Mouse (Mus musculus) liver, embryonic 14.5 days (tissue): ENCODE measurements around the gene Icam5.

ENCODE experiments used
- CTCF ChIP-seq: IDR thresholded peaks from 2 replicates; pipeline ENCODE4 v1.5.1; 2016; ENCODE audit warnings: antibody characterized with exemption, low read depth, control low read depth
- EP300 ChIP-seq: IDR thresholded peaks from 2 replicates; pipeline ENCODE4 v1.6.1; 2016; ENCODE audit warnings: antibody characterized with exemption, low read depth

DNA sequence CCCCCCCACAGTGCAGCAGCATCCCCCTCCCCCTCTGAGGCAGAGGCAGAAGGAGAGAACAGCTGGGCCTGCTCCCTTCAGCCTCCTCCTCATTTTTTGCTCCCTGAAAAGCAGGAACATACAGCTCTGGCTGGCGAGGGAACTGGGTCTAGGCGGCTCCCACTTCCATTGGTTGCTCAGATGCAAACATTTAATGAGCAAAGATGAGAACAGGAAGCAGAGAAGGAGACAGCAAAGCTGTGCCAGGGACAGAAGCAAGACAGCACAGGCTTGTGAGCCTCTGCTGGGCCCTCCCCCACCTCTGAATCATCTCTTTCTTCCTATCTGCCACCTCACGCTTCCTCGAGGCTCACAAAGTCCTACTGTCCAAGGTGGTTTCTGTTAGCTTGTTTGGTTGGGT lies 9.4 kb downstream of the Icam5 start:
- TF ChIP-seq CTCF (no peak), EP300 (no peak)
